Mouse (Mus musculus) CH12.LX (cell line): Measurements from ENCODE around the gene Plcb1. TPM values are rescaled to one million over a fixed set of nuclear protein-coding genes. Genes with fewer than 3 reads are reported as not detected.

ENCODE experiments used
- DNase-seq: peaks from one replicate; pipeline ENCODE4 v3.0.0-alpha.2; 2013; ENCODE audit errors: extremely low read depth
- H3K27ac ChIP-seq: 2 replicates; pipeline ENCODE4 v1.5.1; 2012; ENCODE audit warnings: low read depth, mild to moderate bottlenecking, control low read depth, moderate library complexity; ENCODE audit not compliant: insufficient read depth
- H3K27me3 ChIP-seq: replicated peaks from 2 replicates; pipeline ENCODE3; 2012; ENCODE audit warnings: inconsistent platforms
- H3K36me3 ChIP-seq, 2 experiments: replicated peaks in 1 of 2; 2 replicates each; pipeline versions ENCODE3 to v1.6.1; 2012; ENCODE audit warnings: inconsistent platforms in 1 of 2, low read length in 1 of 2, mild to moderate bottlenecking in 1 of 2, mixed read lengths in 1 of 2, moderate library complexity in 1 of 2; ENCODE audit not compliant: control insufficient read depth in 1 of 2, insufficient read depth in 1 of 2
- H3K4me1 ChIP-seq, 2 experiments: 2 replicates each; pipeline ENCODE4 v1.6.1; 2012; ENCODE audit warnings: inconsistent platforms in 1 of 2, moderate library complexity in 1 of 2; ENCODE audit not compliant: insufficient read depth in 2 of 2, control insufficient read depth in 1 of 2
- H3K4me2 ChIP-seq: 2 replicates; pipeline ENCODE4 v1.6.1; 2012; ENCODE audit warnings: low read depth, mild to moderate bottlenecking, control low read depth; ENCODE audit not compliant: poor library complexity, insufficient read depth, severe bottlenecking
- H3K4me3 ChIP-seq, 3 experiments: fragments of 150-350 bp in 1 of 3; sonication (generic) in 1 of 3; replicated peaks in 1 of 3; 2 replicates each; pipeline versions ENCODE3 to v1.5.1; 2011 to 2012; ENCODE audit warnings: low read depth in 2 of 3, low read length in 2 of 3, mild to moderate bottlenecking in 2 of 3, moderate library complexity in 2 of 3, control low read depth in 1 of 3, improper control_type of control experiment in 1 of 3, inconsistent platforms in 1 of 3, mixed read lengths in 1 of 3; ENCODE audit not compliant: poor library complexity in 1 of 3
- H3K79me2 ChIP-seq: replicated peaks from 2 replicates; pipeline ENCODE4 v1.6.1; 2012; ENCODE audit warnings: mild to moderate bottlenecking, moderate library complexity; ENCODE audit not compliant: control insufficient read depth, poor library complexity, insufficient read depth, severe bottlenecking; ENCODE audit errors: extremely low read depth
- H3K9ac ChIP-seq: 2 replicates; pipeline ENCODE4 v1.6.1; 2012; ENCODE audit warnings: low read depth, mild to moderate bottlenecking, control low read depth, moderate library complexity; ENCODE audit not compliant: insufficient read depth
- H3K9me3 ChIP-seq: replicated peaks from 2 replicates; pipeline ENCODE3; 2012; ENCODE audit warnings: low read length, inconsistent platforms, mixed read lengths
- CHD1 ChIP-seq: IDR thresholded peaks from 2 replicates; pipeline ENCODE4 v1.6.1; 2012; ENCODE audit warnings: low read depth, low read length, improper control_type of control experiment, inconsistent platforms
- CHD2 ChIP-seq: IDR thresholded peaks from 2 replicates; pipeline ENCODE4 v1.6.1; 2011; ENCODE audit warnings: low read length, improper control_type of control experiment
- CTCF ChIP-seq, 2 experiments: IDR thresholded peaks in 1 of 2; conservative IDR thresholded peaks in 1 of 2; 2 replicates each; pipeline ENCODE4 v1.5.1; 2011 to 2012; ENCODE audit warnings: low read depth in 2 of 2, low read length in 2 of 2, improper control_type of control experiment in 1 of 2, inconsistent platforms in 1 of 2, mild to moderate bottlenecking in 1 of 2, moderate library complexity in 1 of 2
- ELF1 ChIP-seq: IDR thresholded peaks from 2 replicates; pipeline ENCODE4 v1.6.1; 2014; ENCODE audit warnings: low read depth, mild to moderate bottlenecking, inconsistent platforms, low read length, improper control_type of control experiment
- EP300 ChIP-seq: IDR thresholded peaks from 2 replicates; pipeline ENCODE4 v1.6.1; 2011; ENCODE audit warnings: low read length, improper control_type of control experiment
- ETS1 ChIP-seq: conservative IDR thresholded peaks from 2 replicates; pipeline ENCODE4 v1.6.1; 2012; ENCODE audit warnings: low read depth, mild to moderate bottlenecking, inconsistent platforms, low read length, improper control_type of control experiment, moderate library complexity
- GABPA ChIP-seq: IDR thresholded peaks from 2 replicates; pipeline ENCODE4 v1.6.1; 2012; ENCODE audit warnings: low read depth, low read length, improper control_type of control experiment, inconsistent platforms; ENCODE audit not compliant: insufficient replicate concordance
- HCFC1 ChIP-seq: IDR thresholded peaks from 2 replicates; pipeline ENCODE4 v1.6.1; 2012; ENCODE audit warnings: low read depth, mild to moderate bottlenecking, inconsistent platforms, low read length, improper control_type of control experiment
- IRF4 ChIP-seq: IDR thresholded peaks from 2 replicates; pipeline ENCODE4 v1.6.1; 2014; ENCODE audit warnings: low read depth, mild to moderate bottlenecking, inconsistent platforms, low read length, improper control_type of control experiment
- JUN ChIP-seq: IDR thresholded peaks from 2 replicates; pipeline ENCODE4 v1.6.1; 2011; ENCODE audit warnings: low read depth, mild to moderate bottlenecking, low read length, improper control_type of control experiment, moderate library complexity; ENCODE audit not compliant: insufficient read depth
- JUND ChIP-seq: conservative IDR thresholded peaks from 2 replicates; pipeline ENCODE4 v1.6.1; 2011; ENCODE audit warnings: low read depth, low read length, improper control_type of control experiment
- MAX ChIP-seq: IDR thresholded peaks from 2 replicates; pipeline ENCODE4 v1.6.1; 2011; ENCODE audit warnings: low read length, improper control_type of control experiment
- MAZ ChIP-seq: IDR thresholded peaks from 2 replicates; pipeline ENCODE4 v1.6.1; 2012; ENCODE audit warnings: low read depth, mild to moderate bottlenecking, inconsistent platforms, low read length, improper control_type of control experiment, moderate library complexity
- MEF2A ChIP-seq: IDR thresholded peaks from 2 replicates; pipeline ENCODE4 v1.6.1; 2014; ENCODE audit warnings: low read depth, mild to moderate bottlenecking, inconsistent platforms, low read length, improper control_type of control experiment, borderline replicate concordance
- MXI1 ChIP-seq: IDR thresholded peaks from 2 replicates; pipeline ENCODE4 v1.6.1; 2011; ENCODE audit warnings: mild to moderate bottlenecking, low read depth, low read length, improper control_type of control experiment
- NRF1 ChIP-seq: IDR thresholded peaks from 2 replicates; pipeline ENCODE4 v1.6.1; 2014; ENCODE audit warnings: low read depth, mild to moderate bottlenecking, inconsistent platforms, low read length, improper control_type of control experiment, moderate library complexity
- POLR2A ChIP-seq: IDR thresholded peaks from 2 replicates; pipeline ENCODE4 v1.6.1; 2011; ENCODE audit warnings: low read depth, mild to moderate bottlenecking, improper control_type of control experiment, low read length
- RAD21 ChIP-seq: IDR thresholded peaks from 2 replicates; pipeline ENCODE4 v1.6.1; 2011; ENCODE audit warnings: low read depth, mild to moderate bottlenecking, low read length, improper control_type of control experiment, moderate library complexity
- SMC3 ChIP-seq: IDR thresholded peaks from 2 replicates; pipeline ENCODE4 v1.6.1; 2011; ENCODE audit warnings: low read depth, low read length, improper control_type of control experiment
- TBP ChIP-seq: conservative IDR thresholded peaks from 2 replicates; pipeline ENCODE4 v1.6.1; 2011; ENCODE audit warnings: low read depth, low read length, improper control_type of control experiment
- TCF12 ChIP-seq: IDR thresholded peaks from 2 replicates; pipeline ENCODE4 v1.6.1; 2014; ENCODE audit warnings: low read depth, mild to moderate bottlenecking, inconsistent platforms, low read length, improper control_type of control experiment
- USF1 ChIP-seq: IDR thresholded peaks from 2 replicates; pipeline ENCODE4 v1.6.1; 2014; ENCODE audit warnings: low read depth, mild to moderate bottlenecking, inconsistent platforms, low read length, improper control_type of control experiment
- USF2 ChIP-seq: conservative IDR thresholded peaks from 2 replicates; pipeline ENCODE4 v1.6.1; 2011; ENCODE audit warnings: low read depth, low read length, improper control_type of control experiment
- ZC3H11A ChIP-seq: IDR thresholded peaks from 2 replicates; pipeline ENCODE4 v1.6.1; 2012; ENCODE audit warnings: low read depth, mild to moderate bottlenecking, inconsistent platforms, low read length, improper control_type of control experiment
- ZMIZ1 ChIP-seq: IDR thresholded peaks from 2 replicates; pipeline ENCODE4 v1.6.1; 2012; ENCODE audit warnings: low read depth, mild to moderate bottlenecking, inconsistent platforms, low read length, improper control_type of control experiment
- ZNF384 ChIP-seq: IDR thresholded peaks from 2 replicates; pipeline ENCODE4 v1.6.1; 2012; ENCODE audit warnings: low read depth, low read length, improper control_type of control experiment, inconsistent platforms
- dilution Hi-C: fragments of 300-500 bp; cut with MboI; formaldehyde crosslinking; loops from 2 replicates; pipeline ENCODE4 v1.14.3; 2020; ENCODE audit warnings: low sequenced_read_pairs; ENCODE audit not compliant: extremely low pct_unique_long_range_greater_than_20kb, extremely low pct_ligation_motif_present
- in situ Hi-C: fragments of 300-500 bp; cut with MboI; formaldehyde crosslinking; loops from 3 replicates; pipeline ENCODE4 v1.14.3; 2019; ENCODE audit warnings: low sequenced_read_pairs, low pct_ligation_motif_present, low pct_unique_long_range_greater_than_20kb, mixed read lengths
- polyA plus RNA-seq: library from polyadenylated mRNA; unstranded; fragments of >175 nt; gene quantifications from 2 replicates; pipeline ENCODE4 v1.2.1, GENCODE M21; 2012; ENCODE audit warnings: low read depth; ENCODE audit not compliant: insufficient read length
- total RNA-seq, 2 experiments: library from RNA; depleted of rRNA; stranded (reverse); fragments of 300-350 nt in 1 of 2; fragments of >200 nt in 1 of 2; gene quantifications; 2 replicates each; pipeline ENCODE4 v1.2.3; 2012 to 2014

The Plcb1 gene
- total and polyA plus RNA-seq, 3 experiments: not detected

GRCm38 (mm10) chr2:134792926-134793325, 7.1 kb downstream of the Plcb1 start:
- H3K27me3 ChIP-seq: no peaks in the 10 kb centered on the region
- no peaks in the 10 kb centered on the region for H3K4me1 ChIP-seq
- H3K36me3 ChIP-seq: no peaks in the 10 kb centered on the region
- dilution Hi-C loops: no loop called here
- no peak overlapping the region for H3K27ac ChIP-seq
- in situ Hi-C loops: no loop called here
- H3K9ac ChIP-seq: no peak overlapping the region
- no peak for TF ChIP-seq NRF1
- TF ChIP-seq TCF12: no peak
- no peak for TF ChIP-seq CHD2
- no peak for TF ChIP-seq SMC3
- no peak for TF ChIP-seq ELF1
- TF ChIP-seq ZC3H11A: no peak
- no peak for TF ChIP-seq TBP
- no peak for TF ChIP-seq IRF4
- no peak for TF ChIP-seq MAX
- TF ChIP-seq ZMIZ1: no peak
- no peak for TF ChIP-seq CTCF (conservative IDR thresholded peaks at IDR 0.05 in 1 of 2, IDR thresholded peaks at IDR 0.05 in 1 of 2; ENCODE audit: low read depth in 2 of 2, low read length in 2 of 2)
- no peak for TF ChIP-seq ZNF384
- TF ChIP-seq USF2: no peak
- TF ChIP-seq RAD21: no peak
- no peak for TF ChIP-seq MAZ
- no peak for TF ChIP-seq HCFC1
- TF ChIP-seq EP300: no peak
- TF ChIP-seq MEF2A: no peak
- H3K79me2 ChIP-seq: no peaks in the 10 kb centered on the region
- peaks cover 51% of the 10 kb centered on the region for H3K9me3 ChIP-seq
- H3K4me2 ChIP-seq: no peak overlapping the region
- DNase-seq: no peak
- H3K4me3 ChIP-seq: no peak overlapping the region

GRCm38 (mm10) chr2:134800226-134800625, 14.4 kb downstream of the Plcb1 start:
- no peak for DNase-seq
- no peaks in the 10 kb centered on the region for H3K4me1 ChIP-seq
- dilution Hi-C loops: no loop called here
- H3K36me3 ChIP-seq: no peaks in the 10 kb centered on the region
- no peaks in the 10 kb centered on the region for H3K79me2 ChIP-seq
- H3K4me2 ChIP-seq: no peak overlapping the region
- no peak overlapping the region for H3K4me3 ChIP-seq
- in situ Hi-C loops: no loop called here
- TF ChIP-seq CHD1: no peak
- no peak for TF ChIP-seq GABPA
- no peak for TF ChIP-seq USF1
- TF ChIP-seq MEF2A: no peak
- no peak for TF ChIP-seq MAZ
- no peak for TF ChIP-seq POLR2A
- TF ChIP-seq ZMIZ1: no peak
- no peak for TF ChIP-seq JUND
- no peak for TF ChIP-seq ELF1
- no peak for TF ChIP-seq JUN
- TF ChIP-seq MXI1: no peak
- TF ChIP-seq USF2: no peak
- TF ChIP-seq ETS1: no peak
- no peak for TF ChIP-seq MAX
- no peak for TF ChIP-seq EP300
- TF ChIP-seq TBP: no peak
- no peak for TF ChIP-seq RAD21
- TF ChIP-seq SMC3: no peak
- no peaks in the 10 kb centered on the region for H3K27me3 ChIP-seq
- no peak overlapping the region for H3K9ac ChIP-seq
- no peak overlapping the region for H3K27ac ChIP-seq
- peaks cover 50% of the 10 kb centered on the region for H3K9me3 ChIP-seq
